Mouse (Mus musculus) thymus, adult 2 months (tissue): Measurements from ENCODE around the gene Nup98.

Experiments used
- CTCF ChIP-seq: fragments of 200-500 bp; IDR thresholded peaks from 2 replicates; pipeline ENCODE4 v1.5.1; 2012; ENCODE audit warnings: mild to moderate bottlenecking, control low read depth, low read length, moderate library complexity, borderline replicate concordance; ENCODE audit not compliant: control insufficient read depth, poor library complexity, insufficient read depth; ENCODE audit errors: extremely low read depth
- POLR2A ChIP-seq: fragments of 200-500 bp; IDR thresholded peaks from 2 replicates; pipeline ENCODE4 v1.6.1; 2012; ENCODE audit warnings: mild to moderate bottlenecking, low read length, control low read depth, moderate library complexity; ENCODE audit not compliant: control insufficient read depth, poor library complexity, insufficient read depth; ENCODE audit errors: extremely low read depth

GRCm38 (mm10) chr7:102226051-102226450 lies 16.1 kb upstream of the Nup98 start:
- TF ChIP-seq CTCF (no peak), POLR2A (no peak)
